Mouse (Mus musculus): ENCODE data around the gene Fbrs.
"Not testable (repeated sequence)": the region's sequence is repeated elsewhere in the genome, so short reads cannot be mapped to it uniquely, and the experiment has no call there.

Gene Fbrs

DNA sequence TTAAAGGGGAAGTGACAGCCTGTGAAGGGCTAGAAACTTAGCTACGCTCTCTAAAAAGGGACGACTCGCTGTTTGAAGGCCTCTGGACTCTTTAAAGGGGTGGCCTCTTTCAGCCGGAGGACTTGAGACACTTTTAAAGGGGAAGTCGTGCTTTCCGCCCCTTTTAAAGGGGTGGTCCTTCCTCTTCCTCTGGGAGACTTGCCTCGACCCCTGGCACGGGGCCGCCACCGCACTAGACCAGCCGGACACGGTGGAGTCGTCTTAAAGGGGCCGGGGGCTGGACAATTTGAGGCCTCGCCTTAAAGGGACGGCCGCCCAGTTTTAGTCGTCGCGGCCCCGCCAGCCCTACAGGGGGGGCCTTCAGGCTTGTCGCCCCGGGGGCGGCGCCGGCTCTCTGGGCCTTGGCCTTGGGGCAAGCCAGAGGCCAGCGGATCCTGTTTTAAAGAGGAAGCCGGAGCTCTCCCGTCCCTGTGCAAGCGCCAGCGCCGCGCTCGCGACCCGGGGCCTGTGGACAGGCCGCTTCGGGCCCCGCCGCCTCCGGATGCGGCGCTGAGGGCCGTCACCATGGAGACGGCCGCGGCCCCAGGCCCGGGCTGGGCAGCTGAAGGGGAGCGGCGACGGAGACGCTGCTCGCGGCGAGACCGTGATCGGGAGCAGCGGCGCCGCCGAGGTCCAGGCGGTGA, at the start of gene Fbrs:
Gene Fbrs (plus strand): TSS at position 565 of the 683 bp plus-strand sequence.
- peak; percentile 91 for DNase-seq (ENCODE audit: low read depth)

DNA sequence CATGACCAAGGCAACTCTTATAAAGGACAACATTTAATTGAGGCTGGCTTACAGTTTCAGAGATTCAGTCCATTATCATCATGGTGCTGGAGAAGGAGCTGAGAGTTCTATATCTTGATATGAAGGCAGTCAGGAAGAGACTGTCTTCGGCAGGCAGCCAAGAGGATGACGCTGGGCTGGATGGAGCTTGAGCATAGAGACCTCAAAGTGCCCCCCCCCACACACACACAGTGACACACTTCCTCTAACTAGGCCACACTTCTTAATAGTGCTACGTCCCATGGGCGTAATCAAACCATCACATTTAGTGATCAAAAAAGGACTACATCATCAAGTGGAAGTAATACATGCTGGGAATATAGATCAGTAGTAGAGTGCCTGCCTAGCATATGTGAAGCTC, 43.8 kb upstream of the Fbrs start:
- DNase-seq (ENCODE audit: low read depth), result no peak

DNA sequence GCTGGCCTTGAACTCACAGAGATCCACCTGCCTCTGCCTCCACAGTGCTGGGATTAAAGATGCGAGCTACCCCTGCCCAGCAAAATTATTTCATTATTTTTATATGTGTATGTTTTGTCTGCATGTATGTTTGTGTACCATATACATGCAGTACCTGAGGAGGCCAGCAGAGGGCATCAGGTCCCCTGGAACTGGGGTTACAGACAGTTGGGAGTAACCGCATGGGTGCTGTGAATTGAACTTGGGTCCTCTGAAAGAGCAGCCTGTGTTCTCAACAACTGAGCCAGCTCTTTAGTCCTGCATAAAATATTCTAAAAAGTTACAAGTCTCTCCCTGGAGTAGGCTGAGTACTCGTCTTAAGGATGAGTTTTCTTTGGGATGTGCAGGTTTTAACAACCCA, 41.3 kb upstream of the Fbrs start:
- DNase-seq (ENCODE audit: low read depth), result no peak

DNA sequence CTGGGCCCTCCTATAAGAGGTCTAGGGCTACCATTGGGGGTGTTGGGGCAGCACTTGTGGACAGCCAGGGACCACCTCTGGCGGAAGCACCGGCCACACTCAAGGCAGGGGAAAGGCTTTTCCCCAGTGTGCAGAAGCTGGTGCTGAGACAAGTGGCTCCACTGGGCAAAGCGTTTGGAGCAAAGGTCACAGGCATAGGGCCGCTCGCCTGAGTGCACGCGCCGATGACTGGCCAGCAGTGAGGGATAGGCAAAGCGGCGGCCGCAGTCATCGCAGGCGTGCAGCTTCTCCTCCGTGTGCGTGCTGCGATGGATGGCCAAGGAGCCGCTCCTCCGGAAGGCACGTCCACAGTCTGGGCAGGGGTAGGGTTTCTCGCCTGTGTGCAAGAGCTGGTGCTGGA, 35.0 kb upstream of the Fbrs start:
- DNase-seq (ENCODE audit: low read depth), result no peak

DNA sequence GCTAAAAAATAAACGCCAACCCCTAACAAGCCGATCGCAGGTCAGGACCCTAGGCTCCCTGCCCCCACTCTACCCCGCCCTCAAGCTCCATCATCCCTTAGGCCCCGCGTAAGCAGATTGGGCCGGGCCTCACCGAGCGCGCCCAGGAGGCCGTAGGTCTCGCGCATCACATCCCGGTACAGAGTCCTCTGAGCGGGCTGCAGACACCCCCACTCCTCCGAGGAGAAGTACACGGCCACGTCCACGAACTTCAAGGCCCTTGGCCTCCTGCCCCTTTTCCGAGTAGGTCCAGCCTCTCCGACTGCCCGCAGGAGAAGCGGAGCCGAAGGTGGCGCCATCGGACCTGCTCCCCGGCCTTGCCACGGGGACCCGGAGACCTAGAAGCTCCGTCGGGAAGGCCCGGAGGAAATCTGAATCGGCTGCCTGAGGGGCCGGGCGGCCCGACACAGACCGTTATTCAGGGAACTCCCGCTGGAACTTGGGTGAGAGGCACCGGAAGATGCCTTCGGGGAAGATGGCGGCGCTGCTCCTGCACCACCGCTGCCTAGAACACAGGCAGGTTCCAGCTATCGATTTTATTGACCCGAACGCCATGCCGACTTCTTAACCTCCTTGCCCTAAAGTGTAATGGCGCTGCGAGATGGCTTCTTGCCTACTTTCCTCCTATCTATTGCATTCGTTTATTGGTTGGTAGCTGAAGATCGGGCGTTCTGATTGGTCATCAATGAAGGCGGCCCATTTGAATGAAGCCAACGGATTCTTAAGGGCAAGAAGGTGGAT, 30.3 kb upstream of the Fbrs start, which contains the start of gene Zfp689:
Gene Zfp689 (minus strand): TSS at position 638 of the 780 bp plus-strand sequence.
- DNase-seq (ENCODE audit: low read depth), result peak; percentile 100

DNA sequence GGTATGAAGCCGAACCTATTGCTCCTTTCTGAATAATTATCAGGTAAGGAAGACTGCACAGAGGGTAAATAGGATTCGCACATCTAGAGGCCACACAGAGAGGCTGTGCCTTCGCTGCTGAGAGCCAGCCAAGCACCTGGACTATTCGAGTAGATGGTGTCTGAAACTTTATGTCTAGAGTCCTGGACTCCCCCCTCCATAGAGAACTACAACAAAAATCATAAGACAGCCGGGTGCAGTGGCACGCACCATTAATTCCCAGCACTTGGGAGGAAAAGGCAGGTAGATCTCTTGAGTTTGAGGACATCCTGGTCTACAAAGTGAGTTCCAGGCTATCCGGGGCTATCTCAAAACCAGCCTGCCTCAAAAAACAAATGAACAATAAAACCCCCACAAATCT, 29.0 kb upstream of the Fbrs start:
- no peak for DNase-seq (ENCODE audit: low read depth)

DNA sequence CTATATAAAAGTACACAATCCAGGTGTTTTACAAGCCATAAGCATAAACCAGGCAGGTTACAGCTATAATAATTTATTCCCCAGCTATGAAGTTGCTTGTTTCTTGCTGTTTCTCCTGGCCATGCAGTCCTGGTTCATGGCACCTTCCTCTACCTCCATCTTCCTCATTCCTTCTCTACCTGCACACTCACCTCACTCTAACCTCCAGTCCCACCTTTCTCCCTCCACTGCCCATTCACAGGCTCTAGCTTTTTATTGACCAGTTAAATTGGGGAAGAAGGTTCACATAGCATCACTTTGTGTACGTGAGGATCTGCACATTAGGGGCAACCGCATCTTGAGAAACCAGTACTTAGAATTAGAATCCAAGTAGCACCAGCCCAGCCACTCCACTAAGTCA, 25.9 kb upstream of the Fbrs start:
- no peak for DNase-seq (ENCODE audit: low read depth)

DNA sequence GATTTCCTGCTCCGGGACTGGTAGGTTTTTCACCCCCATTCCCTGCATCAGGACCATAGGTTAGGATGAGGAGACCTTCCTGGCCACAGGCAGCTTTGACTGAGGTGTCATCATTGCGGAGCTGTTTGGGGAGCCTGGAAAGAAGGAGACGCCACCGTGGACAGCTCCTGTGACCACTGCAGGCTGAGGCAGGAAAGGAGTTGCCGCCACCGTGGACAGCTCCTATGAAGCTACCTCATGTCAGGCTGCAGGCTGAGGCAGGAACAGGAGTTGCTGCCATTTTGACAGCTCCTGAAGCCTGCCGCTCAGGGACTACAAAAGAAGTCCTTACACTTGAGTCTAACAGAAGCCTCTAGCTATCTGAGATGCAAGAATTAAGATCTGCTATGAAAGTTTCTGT, 24.1 kb upstream of the Fbrs start:
- DNase-seq (ENCODE audit: low read depth), result no peak

DNA sequence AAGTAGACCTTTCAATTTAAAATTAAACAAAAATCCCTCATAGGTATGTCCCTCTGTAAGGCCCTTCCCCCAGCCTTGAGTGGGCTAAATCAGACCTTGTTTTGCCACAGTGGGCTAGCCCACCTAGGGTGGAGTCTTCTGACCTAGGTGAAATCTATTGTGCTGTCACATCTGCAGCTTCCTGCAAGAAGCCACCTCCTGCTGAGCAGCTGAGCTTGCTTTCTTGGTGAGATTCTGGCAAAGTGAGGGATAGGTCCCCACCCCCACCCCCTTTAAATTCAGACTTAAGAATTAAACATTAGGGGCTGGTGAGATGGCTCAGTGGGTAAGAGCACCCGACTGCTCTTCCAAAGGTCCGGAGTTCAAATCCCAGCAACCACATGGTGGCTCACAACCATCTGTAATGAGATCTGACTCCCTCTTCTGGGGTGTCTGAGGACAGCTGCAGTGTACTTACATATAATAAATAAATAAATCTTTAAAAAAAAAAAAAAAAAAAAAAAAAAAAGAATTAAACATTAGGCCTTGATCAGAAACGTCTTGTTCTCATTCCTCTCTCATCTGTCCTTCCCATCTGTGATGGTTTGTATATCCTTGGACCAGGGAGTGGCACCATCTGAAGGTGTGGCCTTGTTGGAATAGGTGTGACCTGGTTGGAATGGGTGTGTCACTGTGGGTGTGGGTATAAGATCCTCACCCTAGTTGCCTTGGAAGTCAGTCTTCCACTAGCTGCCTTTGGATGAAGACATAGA, 20.5 kb upstream of the Fbrs start:
- not testable (repeated sequence) for DNase-seq (ENCODE audit: low read depth)

DNA sequence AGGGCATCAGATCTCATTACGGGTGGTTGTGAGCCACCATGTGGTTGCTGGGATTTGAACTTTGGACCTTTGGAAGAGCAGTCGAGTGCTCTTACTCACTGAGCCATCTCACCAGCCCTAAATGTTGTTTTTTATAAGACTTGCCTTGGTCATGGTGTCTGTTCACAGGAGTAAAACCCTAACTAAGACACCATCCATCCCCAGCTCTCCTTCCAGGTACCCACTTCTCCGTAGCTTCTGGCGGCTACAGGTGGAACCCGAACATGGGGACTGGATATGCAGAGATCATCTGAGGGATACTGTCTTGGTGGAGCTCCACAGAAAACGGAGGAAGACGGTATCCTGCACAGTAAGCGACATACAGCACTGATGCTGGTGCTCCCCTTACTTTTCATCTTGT, 19.7 kb upstream of the Fbrs start, which contains the start of gene Prr14:
Gene Prr14 (plus strand): TSS at position 301 of the 400 bp plus-strand sequence.
- DNase-seq (ENCODE audit: low read depth), result not testable (repeated sequence)

DNA sequence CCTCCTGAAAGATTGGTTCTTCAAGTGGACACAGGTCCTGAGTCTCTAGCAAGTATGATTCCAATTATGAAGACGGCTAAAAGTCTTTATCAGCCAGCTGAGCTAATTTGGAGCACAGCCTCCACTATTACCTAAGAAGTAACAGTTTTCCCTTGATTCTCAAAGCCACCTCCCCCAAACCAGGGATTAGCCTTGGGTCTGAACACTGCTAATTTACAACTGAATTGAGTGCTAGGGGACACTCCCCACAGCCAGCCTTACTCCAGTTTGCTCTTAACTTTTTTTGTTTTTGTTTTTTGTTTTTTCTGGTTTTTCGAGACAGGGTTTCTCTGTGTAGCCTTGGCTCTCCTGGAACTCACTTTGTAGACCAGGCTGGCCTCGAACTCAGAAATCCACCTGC, 13.8 kb upstream of the Fbrs start:
- DNase-seq (ENCODE audit: low read depth), result no peak

DNA sequence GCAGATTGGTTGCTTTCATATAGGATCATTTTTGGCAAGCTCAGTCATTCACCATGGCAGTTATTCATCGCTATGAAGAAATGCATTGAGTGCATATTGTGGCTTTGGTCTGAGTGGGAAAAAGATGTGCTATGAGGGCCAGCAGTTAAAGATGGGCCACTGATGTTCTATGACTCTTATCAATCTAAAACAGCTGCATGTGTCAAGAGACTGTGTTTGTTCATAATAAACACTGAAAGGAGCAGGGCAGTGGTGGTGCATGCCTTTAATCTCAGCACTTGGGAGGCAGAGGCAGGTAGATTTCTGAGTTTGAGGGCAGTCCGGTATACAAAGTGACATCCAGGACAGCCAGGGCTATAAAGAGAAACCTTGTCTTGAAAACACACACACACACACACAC, 13.3 kb upstream of the Fbrs start:
- DNase-seq (ENCODE audit: low read depth), result not testable (repeated sequence)

DNA sequence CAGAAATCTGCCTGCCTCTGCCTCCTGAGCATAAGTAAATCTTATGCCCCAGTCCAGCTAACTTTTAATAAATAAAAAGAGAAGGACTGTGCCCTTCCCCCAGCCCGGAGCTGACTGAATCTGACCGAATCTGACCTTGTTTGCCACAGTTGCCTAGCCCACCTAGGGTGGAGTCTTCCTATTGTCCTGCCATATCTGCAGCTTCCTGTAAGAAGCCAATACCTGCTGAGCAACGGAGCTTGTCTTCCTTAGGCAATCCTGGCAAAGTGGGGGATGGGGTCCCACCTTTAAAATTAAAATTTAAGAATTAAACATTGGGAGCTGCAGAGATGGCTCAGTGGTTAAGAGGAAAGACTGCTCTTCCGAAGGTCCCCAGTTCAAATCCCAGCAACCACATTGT, 12.4 kb upstream of the Fbrs start:
- no peak for DNase-seq (ENCODE audit: low read depth)

DNA sequence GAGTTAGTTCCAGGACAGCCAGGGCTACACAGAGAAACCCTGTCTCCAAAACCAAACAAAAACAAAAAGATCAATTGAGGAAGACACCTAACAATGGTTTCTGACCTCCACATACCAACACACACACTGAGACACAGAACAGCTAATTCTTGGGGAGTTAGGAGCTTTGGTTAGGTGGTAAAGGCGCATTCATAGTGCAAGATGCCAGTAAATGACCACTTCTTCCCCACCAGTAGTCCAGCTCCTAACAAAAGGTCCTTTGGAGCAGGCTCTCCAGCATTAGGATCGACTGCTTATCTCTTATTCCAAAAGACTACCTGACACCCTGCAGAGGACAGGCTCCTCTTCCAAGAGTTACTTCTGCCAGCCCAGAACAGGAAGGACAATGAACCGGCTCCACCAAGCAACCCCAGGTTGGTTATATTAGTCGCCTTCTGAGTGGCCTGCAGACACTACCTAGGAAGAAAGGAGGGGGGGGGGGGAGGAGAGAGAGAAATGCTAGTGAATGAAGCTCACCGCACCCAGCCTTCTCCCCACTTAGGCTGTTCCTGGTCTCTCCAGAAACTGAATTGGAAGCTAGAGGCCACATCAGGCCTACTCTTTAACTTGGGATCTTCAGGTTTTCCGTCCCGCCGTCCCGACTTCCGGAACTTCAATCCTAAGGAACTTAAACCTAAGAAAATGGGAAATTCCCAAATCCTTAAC, 8.8 kb upstream of the Fbrs start:
- DNase-seq (ENCODE audit: low read depth), result no peak

DNA sequence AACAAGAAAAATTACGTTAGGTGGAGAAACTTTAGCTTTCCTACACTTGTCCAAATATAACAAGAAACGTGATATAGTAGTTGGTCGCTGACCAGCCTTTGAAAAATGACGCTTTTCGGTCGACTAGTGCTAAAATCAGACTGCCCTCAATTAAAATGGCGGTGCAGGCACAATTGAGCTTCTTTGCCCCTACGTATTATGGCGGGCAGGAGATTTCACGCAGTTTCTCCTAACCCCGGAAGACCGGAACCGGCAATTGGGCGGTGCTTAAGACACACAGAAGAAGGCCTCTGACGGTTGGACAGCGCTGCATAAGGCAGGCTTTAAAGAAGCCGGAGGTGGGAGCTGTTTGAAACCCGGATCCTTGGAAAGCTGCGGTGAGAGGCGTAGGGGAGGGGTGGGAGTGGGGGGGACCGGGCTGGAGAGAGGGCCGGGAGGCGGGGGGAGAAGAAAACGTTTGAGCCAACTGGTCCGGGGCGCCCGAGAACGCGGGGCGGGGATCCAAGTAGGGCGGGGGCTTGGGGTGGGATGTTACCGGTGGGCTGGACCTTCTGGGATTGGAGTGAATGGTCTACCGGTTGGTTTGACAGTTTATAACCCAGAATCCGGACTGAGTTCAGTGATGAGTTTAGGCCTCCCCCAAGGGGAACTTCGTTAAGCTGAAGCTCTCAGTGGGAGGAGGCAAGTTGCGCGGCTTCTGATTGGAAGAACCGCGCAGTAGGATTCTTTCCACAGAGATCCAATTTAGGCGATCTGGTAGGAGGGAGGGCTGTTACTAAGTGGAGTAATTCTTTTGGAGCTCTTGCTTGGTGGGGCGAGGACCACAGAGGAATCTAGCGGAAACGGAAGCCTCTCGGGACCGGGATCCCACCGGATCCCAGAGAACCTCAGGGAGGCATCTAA, 8.0 kb upstream of the Fbrs start:
- peak; percentile 95 for DNase-seq (ENCODE audit: low read depth)

DNA sequence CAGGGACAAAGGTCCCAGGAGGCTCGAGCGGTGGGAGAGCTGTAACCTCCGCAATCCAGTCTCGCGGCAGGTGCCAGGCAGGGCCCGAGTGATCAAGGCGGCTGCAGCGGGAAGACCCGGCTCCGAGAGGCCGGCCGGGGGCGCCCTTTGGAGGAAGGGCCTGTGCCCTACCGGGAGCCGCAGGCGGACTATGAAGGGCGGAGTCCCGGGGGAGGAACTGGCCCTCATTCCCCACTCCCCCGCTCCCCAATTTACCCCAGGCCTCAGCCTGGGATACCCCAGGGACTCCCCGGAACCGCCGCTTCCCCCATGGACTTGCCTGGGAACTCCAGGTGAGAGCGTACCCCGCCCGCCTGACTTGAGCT, 7.4 kb upstream of the Fbrs start:
- DNase-seq (ENCODE audit: low read depth), result no peak

DNA sequence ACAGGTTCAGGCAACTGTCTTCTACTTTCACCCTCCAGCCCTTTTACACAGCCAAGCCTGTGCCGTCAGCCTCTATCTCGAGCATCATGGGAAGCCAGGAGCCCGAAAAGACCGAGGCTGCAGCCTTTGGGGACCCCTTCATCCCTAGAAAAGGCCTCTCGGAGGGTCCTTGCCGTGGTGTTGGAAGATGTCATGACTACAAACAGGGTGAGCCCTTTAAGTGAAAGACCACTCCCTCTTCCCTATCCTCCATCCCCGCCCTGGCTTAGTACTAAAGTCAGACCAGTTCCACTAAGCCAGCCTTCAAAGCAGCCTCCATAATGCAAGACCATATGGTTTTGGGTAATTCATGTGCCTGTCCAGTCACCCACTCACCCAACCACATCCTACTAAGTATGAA, 6.9 kb upstream of the Fbrs start:
- DNase-seq (ENCODE audit: low read depth), result no peak

DNA sequence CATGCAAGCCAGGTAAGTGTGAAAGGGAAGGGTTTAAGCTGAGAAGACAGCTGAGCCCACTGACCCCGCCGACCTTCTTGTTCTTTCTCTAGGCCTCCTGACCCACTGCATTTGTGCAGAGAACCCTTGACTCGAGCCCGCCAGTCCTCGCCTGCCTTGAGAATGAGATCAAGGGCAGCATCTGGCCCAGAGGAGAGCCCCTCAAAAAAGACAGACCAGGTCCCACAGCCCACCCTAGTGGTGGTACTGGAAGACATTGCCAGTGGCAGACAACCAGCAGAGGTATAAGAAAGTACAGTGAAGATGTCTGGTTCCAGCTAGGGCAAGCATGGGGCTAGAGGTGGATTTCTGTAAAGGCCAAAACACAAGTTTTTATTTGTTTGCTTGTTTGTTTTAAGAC, 5.3 kb upstream of the Fbrs start:
- no peak for DNase-seq (ENCODE audit: low read depth)

DNA sequence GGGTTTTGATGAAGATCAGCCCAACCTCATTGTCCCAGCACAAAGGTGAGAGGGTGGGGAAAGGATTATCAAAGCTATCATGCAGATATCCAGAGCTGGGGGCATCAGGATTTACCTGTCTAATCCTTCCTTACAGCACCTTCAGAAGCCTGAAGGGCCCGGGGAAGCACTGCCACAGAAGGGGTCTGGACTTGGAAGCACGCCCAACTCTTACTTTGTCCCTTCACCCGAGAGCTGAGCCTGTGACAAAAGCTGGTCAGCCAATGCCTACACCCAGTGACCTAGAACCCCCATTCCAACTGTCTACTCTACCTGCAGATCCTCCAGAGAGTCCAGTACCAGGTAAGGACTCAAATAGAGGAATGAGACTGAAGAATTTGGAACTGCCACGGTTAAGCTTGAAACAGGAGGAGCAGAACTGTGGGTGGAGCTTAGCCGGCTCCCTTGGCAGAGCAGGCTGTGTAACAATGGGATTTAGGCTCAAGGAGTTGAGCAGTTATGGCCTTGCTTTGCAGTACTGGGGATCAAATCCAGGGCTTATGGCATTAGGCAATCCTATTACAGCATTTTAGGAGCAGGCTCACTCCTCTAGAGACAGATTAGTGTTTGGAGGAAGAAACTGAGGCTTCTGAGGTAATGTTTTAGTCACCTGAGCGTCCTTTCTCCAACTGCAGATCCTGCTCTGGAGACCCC, 4.5 kb upstream of the Fbrs start:
- DNase-seq (ENCODE audit: low read depth), result no peak

DNA sequence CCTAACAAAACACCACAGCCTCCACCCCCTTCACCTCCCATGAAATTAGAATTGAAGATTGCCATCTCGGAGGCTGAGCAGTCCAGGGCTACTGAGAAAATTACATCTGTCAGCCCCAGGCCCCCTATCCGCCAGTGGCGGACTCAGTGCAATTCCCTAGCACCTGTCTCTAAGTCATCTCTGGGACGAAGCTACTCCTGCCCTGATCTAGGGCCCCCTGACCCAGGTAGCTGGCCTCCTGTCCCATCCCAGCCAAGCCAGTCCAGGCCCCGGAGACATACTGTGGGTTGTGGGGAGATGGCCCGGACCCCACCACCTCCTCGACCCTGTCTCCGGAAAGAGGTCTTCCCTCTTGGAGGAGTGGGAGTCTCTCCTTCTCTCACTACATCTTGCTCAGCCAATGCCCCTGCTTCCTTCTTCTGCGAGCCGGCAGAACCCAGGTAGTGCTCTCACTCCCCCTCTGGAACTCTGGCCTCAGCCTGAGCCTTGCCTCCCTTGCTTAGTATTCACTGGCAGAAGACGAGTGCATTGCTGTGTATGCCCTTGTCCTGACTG, 3.7 kb upstream of the Fbrs start:
- no peak for DNase-seq (ENCODE audit: low read depth)

Data from c-Kit-positive CD71-positive TER-119-negative erythroid progenitor cells, embryonic 14.5 days (primary cell).